Mouse (Mus musculus) T-helper 2 cell (primary cell): ENCODE results near the gene Tanc1.

Source experiments
- in situ Hi-C: fragments of 300-600 bp; cut with MboI, MseI; formaldehyde crosslinking; loops from one replicate; pipeline ENCODE4 v1.15.1; 2025; ENCODE audit warnings: high pct_unique_total_duplicates

The Tanc1 gene

GRCm38 (mm10) chr2:59680736-59681135, 68.9 kb downstream of the Tanc1 start:
- in situ Hi-C loops = no loop called here

GRCm38 (mm10) chr2:59681181-59681580, 69.3 kb downstream of the Tanc1 start:
- in situ Hi-C loops = no loop called here

- in situ Hi-C loops = no loop called here
Measured at GRCm38 (mm10) chr2:59684864-59685605, 73.2 kb downstream of the Tanc1 start.

DNA sequence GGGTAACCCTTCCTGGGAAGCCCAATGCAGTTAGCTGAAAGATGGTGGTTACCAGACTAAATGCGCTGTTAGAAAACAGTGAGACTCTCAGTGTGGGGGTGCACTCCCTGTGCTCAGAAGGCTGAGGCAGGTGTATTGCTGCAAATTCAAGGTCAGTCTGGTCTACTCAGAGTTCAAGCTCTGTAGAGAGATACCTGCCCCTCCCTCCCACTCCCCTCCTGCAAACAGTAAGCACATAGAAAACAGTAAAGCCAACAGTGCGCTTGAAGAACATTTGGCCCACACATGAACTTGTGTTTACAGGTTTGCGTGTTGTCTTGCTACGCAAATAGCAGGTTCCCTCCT, 73.7 kb downstream of the Tanc1 start:
- in situ Hi-C loops = no loop called here

GRCm38 (mm10) chr2:59688261-59689104, 76.6 kb downstream of the Tanc1 start:
- in situ Hi-C loops = no loop called here

- in situ Hi-C loops = no loop called here
Measured at GRCm38 (mm10) chr2:59691112-59691511, 79.3 kb downstream of the Tanc1 start.

- in situ Hi-C loops = no loop called here
Measured at GRCm38 (mm10) chr2:59693473-59693872, 81.6 kb downstream of the Tanc1 start.

GRCm38 (mm10) chr2:59697123-59697522, 85.3 kb downstream of the Tanc1 start:
- in situ Hi-C loops = no loop called here

- in situ Hi-C loops = no loop called here
Measured at GRCm38 (mm10) chr2:59697722-59698634, 86.1 kb downstream of the Tanc1 start.

DNA sequence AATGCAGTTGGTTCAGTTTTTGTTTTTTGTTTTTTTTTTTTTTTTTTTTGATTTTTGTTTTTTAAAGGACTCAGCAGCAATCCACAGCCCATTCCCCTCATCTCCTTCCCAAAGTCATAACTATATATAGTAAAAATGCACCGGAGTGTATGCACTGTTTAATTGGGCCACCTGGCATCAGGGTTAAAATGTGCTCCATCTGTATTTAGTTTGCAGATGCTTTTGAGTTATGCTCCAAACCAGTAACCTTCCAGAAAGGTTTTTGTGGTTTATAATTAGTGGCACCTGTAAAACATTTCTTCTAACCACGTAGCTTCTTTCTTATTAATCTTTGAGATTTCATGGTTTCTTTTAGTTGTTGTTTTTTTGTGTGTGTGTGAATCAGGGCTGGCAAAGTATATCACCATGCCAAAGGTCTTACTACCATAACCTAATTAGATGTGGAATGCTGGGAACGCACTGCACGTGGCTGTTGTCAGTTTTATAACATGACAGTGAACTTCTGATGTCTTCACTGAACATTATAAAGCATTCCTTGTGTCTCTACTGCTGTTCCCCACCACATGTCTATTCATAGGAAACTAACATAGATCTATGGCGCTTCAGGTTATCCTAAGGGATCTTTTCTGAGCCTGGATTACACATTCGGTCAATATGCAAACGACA, 86.9 kb downstream of the Tanc1 start:
- in situ Hi-C loops = no loop called here

DNA sequence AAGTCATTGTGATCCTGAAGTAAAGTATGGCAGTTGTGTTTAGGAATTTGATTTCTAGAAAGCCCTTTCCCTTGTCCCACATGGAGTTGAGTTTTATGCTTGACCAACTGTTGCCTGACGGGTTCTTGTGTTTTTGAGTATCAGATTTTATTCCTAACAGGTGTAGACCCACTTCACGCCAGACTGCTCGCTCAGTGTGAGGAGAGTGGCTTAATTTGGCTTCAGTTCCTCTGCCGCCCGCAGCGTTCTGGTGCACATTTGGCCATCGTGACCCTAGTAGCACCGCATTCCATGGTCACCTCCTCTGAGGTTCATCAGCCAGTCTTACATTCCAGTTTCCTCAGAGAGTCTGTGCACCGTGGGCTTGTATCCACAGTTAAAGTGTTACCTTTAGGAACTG, 88.1 kb downstream of the Tanc1 start:
- in situ Hi-C loops = no loop called here

DNA sequence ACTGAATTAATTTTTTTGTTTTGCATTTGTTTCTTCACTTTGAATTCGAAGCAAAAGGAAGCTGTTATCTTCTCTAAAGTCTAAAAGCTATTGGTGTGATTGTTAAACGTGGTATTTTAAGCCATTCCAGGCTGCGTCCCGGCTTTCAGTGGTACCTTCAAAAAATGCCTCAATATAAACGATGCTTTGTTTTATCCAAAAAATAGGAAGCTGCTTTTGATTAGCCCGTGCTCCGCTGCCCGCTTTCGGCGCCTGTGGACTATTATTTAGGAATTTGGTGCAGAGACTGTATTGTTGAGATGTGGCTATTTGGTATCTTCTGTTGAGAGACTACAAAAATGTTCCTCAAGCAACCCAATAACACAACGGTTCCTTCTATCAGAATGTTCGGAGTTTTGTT, 93.4 kb downstream of the Tanc1 start:
- in situ Hi-C loops = no loop called here

DNA sequence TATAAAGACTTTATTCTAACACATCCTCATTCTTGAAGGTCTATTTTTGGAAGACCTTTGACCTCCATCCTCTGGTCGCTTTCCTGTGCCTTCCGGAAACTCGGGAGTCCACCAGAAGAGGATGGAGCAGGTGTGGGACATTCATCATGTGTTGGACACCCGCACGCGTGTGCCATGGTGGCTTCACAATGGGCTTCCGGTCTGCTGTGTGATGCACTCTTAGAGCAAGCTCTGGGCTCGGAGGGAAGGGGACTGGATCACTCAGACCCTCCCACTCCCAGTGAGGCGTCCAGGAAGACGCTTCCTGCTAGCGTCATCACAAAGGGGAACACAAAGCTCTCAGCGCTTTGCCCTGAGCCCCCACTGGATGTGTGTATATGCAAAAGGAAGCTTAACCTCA, 95.0 kb downstream of the Tanc1 start:
- in situ Hi-C loops = no loop called here

- in situ Hi-C loops = no loop called here
Measured at GRCm38 (mm10) chr2:59707922-59708706, 96.3 kb downstream of the Tanc1 start.

DNA sequence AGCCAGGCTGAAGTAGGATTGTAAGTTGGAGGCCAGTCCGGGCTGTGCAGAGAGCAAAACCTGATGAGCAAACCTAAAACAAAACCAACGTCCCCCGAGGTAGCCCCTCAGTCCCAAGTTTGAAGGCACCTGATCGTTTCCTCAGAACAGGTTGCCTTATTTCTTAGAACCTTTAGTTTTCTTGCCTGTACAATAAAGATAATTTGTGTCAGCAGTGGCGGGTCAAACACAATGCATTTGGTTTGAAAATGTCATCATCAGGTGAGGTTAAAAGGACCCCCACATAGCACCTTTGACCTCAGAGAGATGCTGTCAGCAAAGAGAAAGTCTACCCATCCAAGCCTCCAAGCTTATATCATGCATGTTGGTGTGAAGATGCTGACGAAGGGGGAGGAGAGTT, 98.9 kb downstream of the Tanc1 start:
- in situ Hi-C loops = no loop called here

- in situ Hi-C loops = no loop called here
Measured at GRCm38 (mm10) chr2:59711992-59712391, 100.2 kb downstream of the Tanc1 start.

DNA sequence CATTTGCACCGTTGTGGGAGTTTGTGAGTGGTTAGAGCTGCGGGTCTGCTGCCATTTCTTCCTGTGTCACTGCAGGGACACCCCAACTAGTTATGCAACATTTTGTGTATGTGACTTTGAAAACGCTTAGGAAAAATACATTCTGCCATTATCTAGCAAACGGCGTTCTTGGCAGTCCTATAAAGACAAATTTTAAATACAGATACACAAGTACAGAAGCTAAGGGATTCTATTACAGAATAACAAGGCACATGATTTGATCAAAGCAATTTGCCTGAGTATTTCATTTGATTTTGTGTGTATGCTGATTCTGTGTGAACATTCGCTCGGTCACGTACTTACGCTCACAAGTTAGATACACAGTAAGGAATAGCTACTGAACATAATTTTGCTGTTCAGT, 100.6 kb downstream of the Tanc1 start:
- in situ Hi-C loops = no loop called here

DNA sequence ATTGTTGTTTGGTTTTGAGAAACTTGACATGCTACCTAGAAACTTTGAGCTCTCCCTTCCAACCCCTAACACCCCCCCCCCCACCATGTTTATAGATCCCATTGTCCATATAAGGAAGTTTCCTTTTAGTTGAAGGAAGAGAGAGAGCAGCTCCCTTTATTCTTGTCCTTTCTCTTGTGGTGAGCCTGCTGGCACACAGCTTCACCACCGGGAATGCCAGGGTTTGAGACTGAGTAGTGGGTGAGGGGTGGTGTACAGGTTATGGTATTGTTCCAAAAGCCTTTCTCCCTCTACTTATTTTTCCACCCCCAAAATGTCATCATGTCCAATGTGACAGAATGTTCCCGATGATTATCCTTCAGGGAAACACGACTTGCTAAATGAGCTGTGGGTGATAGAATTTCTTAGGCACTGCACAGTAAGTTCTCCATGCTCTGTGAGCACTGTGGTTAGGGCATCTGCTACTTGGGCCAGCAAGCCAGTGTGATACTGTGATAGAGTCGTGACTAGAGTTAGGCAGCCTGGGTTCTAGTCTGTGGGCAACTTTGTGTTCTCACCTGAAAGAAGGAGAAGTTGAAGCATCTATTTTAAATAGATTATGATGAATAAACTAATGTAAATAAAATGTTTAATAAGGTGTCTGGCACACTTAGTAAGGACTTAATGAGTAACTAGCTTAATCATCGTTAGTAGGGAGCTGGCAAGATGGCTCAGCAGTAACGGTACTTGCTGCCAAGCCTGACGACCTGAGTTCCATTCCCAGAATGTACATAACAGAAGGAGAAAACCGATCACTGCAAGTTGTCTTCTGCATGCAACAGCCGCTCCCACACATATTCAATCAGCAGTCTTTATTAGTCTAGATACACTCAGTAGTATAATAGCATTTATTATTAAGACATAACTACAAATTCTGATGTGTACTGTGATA, 102.0 kb downstream of the Tanc1 start:
- in situ Hi-C loops = no loop called here

GRCm38 (mm10) chr2:59714992-59715391, 103.2 kb downstream of the Tanc1 start:
- in situ Hi-C loops = no loop called here

- in situ Hi-C loops = no loop called here
Measured at GRCm38 (mm10) chr2:59716461-59716860, 104.6 kb downstream of the Tanc1 start.
